Mouse (Mus musculus) megakaryocyte, embryonic 14.5 days (primary cell): ENCODE data around the gene Gphb5. TPM values are rescaled to one million over a fixed set of nuclear protein-coding genes. Genes with fewer than 3 reads are reported as not detected.
"Not testable (repeated sequence)": the region's sequence is repeated elsewhere in the genome, so short reads cannot be mapped to it uniquely, and the experiment has no call there.

Source experiments
- H3K27me3 ChIP-seq: replicated peaks from 2 replicates; pipeline ENCODE3; 2012; ENCODE audit warnings: inconsistent platforms
- H3K36me3 ChIP-seq: replicated peaks from 2 replicates; pipeline ENCODE3; 2012; ENCODE audit warnings: low read length, inconsistent platforms, mixed read lengths
- H3K4me1 ChIP-seq: 2 replicates; pipeline ENCODE4 v1.6.1; 2012; ENCODE audit warnings: inconsistent platforms
- H3K4me3 ChIP-seq: replicated peaks from 2 replicates; pipeline ENCODE3; 2012; ENCODE audit warnings: moderate library complexity, mild to moderate bottlenecking, inconsistent platforms
- H3K9me3 ChIP-seq: 2 replicates; pipeline ENCODE4 v1.6.1; 2012; ENCODE audit warnings: inconsistent platforms
- FLI1 ChIP-seq: IDR thresholded peaks from 2 replicates; pipeline ENCODE4 v1.6.1; 2012; ENCODE audit warnings: low read length, inconsistent platforms, mixed read lengths
- GATA1 ChIP-seq: IDR thresholded peaks from 3 replicates; pipeline ENCODE4 v1.6.1; 2012; ENCODE audit warnings: mixed read lengths, low read length, inconsistent platforms, borderline replicate concordance
- polyA plus RNA-seq: library from polyadenylated mRNA; stranded (reverse); fragments of >175 nt; gene quantifications from 2 replicates; pipeline ENCODE4 v1.2.3, GENCODE M21; 2012; ENCODE audit warnings: low replicate concordance; ENCODE audit not compliant: insufficient read depth

Gphb5 gene
- polyA plus RNA-seq, 1 experiment, result not detected

DNA sequence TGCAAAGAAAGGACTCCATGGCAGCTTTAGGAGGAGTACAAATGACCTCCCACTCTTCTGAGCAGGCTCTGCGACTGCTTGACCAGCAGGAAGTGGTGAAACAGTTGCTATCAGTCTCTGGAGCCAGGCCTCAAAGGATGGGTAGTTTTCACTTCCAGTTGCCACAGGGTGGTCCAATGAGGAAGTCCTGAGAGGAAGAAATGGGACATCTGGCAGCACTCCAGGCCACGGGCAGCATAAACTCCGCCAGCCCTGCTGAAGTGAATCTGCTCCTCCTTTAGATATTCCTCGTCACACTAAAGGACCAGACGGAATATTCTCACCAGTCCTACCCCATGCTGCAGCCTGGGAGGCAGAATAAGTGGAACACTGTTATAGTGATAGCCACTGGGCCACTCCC lies 32.3 kb upstream of the Gphb5 start:
- TF ChIP-seq FLI1 (no peak), GATA1 (no peak)
- Histone ChIP-seq H3K4me3 (peak overlapping the region; percentile 50), H3K4me1 (peaks cover 42% of the 10 kb centered on the region)

DNA sequence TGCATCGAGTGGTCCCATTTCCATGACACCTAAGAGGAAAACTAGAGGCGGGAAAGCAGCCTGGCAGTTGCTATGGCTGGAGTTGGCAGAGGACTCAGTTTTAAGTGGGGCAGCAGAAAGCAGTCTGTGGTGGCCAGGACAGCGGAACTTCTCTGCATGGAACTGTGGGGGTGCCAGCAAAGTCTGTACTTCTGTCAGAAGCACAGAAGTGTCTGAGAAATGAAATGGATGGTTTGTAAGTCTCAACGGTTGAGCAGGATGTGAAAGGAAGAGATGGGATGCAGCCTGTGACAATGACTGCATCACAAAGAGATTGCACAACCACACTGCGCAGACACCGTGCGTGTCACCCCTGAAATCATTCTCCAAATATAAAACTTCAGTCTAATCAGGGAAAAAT lies 29.7 kb upstream of the Gphb5 start:
- no peak overlapping the region for H3K4me3 ChIP-seq
- H3K4me1 ChIP-seq, result peaks cover 48% of the 10 kb centered on the region
- peaks cover 15% of the 10 kb centered on the region for H3K36me3 ChIP-seq
- no peaks in the 10 kb centered on the region for H3K9me3 ChIP-seq
- H3K27me3 ChIP-seq, result no peaks in the 10 kb centered on the region
- TF ChIP-seq FLI1 (no peak), GATA1 (no peak)

More for the DNA sequence above, 32.3 kb upstream of the Gphb5 start:
- peaks cover 42% of the 10 kb centered on the region for H3K36me3 ChIP-seq
- H3K9me3 ChIP-seq, result no peaks in the 10 kb centered on the region
- no peaks in the 10 kb centered on the region for H3K27me3 ChIP-seq

DNA sequence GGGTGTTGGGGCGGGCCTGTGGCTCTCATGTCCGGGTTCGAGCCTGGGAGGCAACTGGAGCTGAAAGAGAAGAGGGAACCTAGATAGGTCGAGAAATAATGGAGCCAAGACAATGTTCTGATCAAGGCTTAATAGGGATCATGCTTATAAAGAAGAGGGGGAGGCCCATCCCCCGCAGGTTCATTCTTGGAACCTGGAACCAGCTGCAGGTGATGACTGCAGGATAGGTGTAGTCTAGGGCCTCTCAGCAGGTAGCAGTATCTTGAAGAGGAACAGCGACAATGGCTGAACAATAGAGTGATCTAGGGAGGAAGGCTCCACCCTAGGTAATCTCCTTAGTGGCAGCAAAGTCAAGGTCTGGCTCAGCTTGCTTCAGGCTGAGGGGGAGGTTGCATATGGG lies 15.8 kb upstream of the Gphb5 start:
- not testable (repeated sequence) for H3K36me3 ChIP-seq, H3K4me1 ChIP-seq, H3K4me3 ChIP-seq, H3K27me3 ChIP-seq
- H3K9me3 ChIP-seq, result peaks cover 12% of the 10 kb centered on the region

DNA sequence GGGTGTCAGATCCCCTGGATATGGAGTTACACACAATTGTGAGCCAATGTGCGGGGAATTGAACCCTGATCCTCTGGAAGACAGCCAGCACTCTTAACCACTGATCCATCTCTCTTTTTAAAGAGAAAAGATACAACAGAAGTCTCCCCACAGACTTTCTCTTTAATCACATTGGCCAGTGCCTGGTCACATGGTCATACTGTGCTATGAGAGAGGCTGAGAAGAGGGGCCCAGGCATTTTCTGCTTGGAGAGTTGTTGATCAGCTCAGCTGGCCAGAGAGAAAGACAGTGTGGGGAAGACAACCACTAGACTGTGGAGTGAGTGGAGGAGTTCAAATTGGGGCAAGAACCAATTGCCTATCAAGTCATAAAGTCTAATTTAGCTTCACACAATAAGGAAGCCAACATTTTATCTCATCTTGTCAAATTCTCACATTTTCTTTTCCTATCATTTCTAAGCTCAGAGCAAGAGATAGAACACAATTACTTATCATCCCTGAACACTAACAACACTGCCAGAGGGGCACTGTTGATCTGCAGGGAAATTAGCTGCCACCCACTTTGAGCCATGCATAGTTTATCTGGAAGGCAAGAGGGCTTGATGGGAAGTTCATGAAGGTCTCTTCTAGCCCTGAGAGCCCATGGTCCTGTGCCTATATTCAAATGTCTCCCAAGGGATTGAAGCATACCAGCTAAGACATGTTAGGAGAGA lies 13.3 kb upstream of the Gphb5 start:
- TF ChIP-seq GATA1 (no peak), FLI1 (no peak)
- peaks cover 3% of the 10 kb centered on the region; the same call in 1 of the 2 replicates for H3K4me1 ChIP-seq
- H3K4me3 ChIP-seq, result no peak overlapping the region
- H3K9me3 ChIP-seq, result peaks cover 12% of the 10 kb centered on the region
- H3K27me3 ChIP-seq, result peaks cover 11% of the 10 kb centered on the region
- no peaks in the 10 kb centered on the region for H3K36me3 ChIP-seq

DNA sequence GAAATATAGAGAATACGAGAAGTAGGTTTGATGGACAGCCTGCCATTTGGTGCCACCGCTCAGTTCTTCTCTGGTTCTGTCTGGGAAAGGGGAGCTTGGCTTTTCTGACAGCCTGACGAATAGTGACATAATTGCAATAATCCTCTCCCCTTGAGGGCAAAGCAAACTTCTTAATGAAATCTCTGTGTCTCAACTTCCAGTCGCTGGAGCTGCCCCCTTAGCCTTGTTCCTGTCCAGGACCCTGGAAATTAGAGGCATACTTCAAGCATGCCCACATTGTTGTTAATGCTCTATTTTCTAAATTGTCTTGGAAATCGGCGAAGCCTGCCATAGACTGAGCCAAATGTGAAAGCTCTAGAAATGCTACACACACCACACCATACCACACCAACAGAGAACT lies 12.1 kb upstream of the Gphb5 start:
- Histone ChIP-seq H3K36me3 (no peaks in the 10 kb centered on the region), H3K4me1 (peaks cover 3% of the 10 kb centered on the region; the same call in 1 of the 2 replicates), H3K27me3 (peaks cover 11% of the 10 kb centered on the region), H3K4me3 (no peak overlapping the region), H3K9me3 (peaks cover 12% of the 10 kb centered on the region)
- TF ChIP-seq GATA1 (no peak), FLI1 (no peak)

DNA sequence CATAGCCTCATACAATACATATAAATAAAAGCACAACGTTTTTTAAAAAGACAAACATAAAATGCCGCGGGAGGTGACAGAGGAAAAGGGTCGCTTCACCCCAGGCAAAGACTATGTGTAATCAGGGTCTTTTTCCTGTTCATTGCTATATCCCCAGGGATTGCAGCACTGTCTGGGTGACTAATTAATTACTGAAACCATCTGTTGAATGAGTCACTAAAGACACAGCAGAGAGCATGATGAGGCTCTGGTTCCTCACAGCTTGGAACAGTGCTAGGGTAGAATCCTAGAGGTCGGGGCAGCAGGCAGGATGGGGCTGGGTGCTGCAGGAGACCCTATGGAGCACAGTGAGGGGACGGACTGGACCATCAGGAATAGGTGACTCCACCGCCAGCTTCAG lies 9.3 kb upstream of the Gphb5 start:
- Histone ChIP-seq H3K9me3 (no peaks in the 10 kb centered on the region), H3K27me3 (peaks cover 11% of the 10 kb centered on the region), H3K36me3 (no peaks in the 10 kb centered on the region), H3K4me3 (no peak overlapping the region), H3K4me1 (peaks cover 3% of the 10 kb centered on the region; the same call in 1 of the 2 replicates)
- no peak for TF ChIP-seq GATA1
- no peak for TF ChIP-seq FLI1

DNA sequence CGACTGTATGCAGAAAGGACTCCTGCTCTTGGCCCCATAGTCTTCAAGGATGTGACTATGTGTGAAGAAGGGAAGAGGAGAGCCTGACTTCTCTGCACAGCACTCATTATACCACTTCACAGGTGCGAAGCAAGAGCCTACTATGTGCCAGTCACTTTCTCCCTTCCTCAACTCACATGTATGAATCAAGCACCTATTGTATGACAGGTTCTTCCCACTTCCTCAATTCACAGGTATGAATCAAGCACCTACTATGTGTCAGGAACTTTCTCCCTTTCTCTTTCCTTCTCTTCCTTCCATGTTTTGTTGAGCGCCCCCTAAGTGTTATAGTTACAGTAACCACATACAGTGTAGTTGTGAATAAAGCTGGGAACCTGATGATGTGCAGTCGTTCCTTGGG lies 8.2 kb upstream of the Gphb5 start:
- H3K4me3 ChIP-seq, result no peak overlapping the region
- TF ChIP-seq GATA1 (no peak), FLI1 (no peak)
- peaks cover 11% of the 10 kb centered on the region for H3K27me3 ChIP-seq
- no peaks in the 10 kb centered on the region for H3K36me3 ChIP-seq
- H3K4me1 ChIP-seq, result no peaks in the 10 kb centered on the region; the same call in 1 of the 2 replicates
- H3K9me3 ChIP-seq, result no peaks in the 10 kb centered on the region

DNA sequence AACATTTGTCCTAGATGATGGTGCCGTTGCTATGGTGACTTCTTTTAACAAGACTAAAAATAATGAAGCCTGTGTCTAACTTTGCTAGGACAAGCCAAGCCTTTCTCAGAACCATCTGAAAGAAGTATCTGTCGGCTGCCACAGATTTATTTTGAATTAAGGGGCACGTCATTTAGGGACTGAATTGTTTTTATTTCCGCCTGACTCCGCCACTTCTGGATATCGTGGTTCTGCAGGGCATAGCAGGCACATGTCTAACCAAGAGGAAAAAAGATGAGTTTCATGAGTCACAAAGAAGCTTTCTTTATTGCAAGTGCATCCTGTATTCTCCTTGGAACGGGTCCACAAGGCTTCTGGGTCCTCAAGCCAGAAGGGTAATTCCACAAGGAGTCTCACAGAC lies 7.8 kb upstream of the Gphb5 start:
- TF ChIP-seq GATA1 (no peak), FLI1 (no peak)
- Histone ChIP-seq H3K9me3 (no peaks in the 10 kb centered on the region), H3K36me3 (no peaks in the 10 kb centered on the region), H3K4me1 (no peaks in the 10 kb centered on the region; the same call in 1 of the 2 replicates), H3K4me3 (no peak overlapping the region), H3K27me3 (peaks cover 11% of the 10 kb centered on the region)

DNA sequence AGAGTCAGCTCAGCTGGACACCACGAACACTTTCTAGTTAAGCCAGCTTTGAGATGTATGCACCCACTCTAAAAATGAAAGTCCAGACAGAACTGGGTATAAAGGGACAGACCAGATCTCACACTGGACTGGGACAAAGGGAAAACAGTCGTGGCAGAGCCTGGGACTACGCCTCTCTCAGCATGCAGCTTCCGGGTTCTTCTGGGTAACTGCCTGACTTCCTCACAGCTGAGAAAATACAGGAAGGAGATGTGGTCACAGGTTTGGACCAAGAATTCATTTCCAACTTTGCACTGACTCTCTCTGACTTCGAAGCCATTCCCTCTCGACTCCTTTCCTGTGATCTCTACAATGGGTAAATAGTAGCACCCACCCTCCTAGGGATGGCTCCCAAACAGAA lies 1.6 kb downstream of the Gphb5 start:
- no peaks in the 10 kb centered on the region for H3K36me3 ChIP-seq
- no peaks in the 10 kb centered on the region for H3K9me3 ChIP-seq
- peaks cover 1% of the 10 kb centered on the region for H3K27me3 ChIP-seq
- H3K4me1 ChIP-seq, result peaks cover 13% of the 10 kb centered on the region
- H3K4me3 ChIP-seq, result no peak overlapping the region
- TF ChIP-seq GATA1 (no peak), FLI1 (no peak)

DNA sequence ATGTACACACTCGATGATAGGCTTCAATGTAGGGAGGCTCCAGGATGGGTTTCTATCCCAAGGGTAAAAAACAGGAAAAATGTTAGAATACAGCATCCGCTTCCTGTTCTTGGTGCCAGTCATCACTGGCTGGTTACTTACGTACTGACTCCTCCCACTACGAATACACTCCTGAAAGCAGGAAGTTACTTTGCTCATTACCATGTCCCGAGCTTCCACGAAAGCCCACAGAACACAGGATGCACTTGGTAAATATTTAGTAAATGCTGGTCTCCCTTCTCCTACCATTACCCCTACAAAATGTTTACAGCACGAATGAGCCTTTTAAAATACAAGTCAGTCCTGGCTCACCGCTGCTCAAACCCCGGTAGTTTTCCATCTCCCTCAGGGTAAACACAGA lies 3.6 kb downstream of the Gphb5 start:
- Histone ChIP-seq H3K36me3 (no peaks in the 10 kb centered on the region), H3K9me3 (no peaks in the 10 kb centered on the region), H3K4me1 (peaks cover 13% of the 10 kb centered on the region), H3K27me3 (peaks cover 1% of the 10 kb centered on the region), H3K4me3 (peak overlapping the region; percentile 57)
- no peak for TF ChIP-seq FLI1

DNA sequence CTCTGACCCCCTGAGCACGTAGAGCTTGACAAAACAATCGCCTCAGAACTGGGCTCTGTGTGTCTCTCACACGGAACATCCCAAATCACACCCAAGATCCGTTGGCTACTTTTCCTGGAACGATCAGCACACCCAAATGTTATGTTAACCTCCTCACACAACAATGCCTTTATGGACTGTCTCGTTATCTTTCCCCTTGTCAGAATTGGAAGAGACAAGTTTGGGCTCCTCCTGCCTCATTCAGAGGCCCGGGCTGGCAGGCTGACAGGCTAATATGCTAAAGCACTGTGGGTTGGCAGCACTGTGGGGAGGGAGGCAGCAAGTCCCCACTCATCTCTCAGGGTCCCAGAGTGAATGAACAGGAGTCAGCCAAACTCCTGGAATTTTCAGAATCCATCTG lies 19.5 kb downstream of the Gphb5 start:
- peaks cover 6% of the 10 kb centered on the region for H3K4me1 ChIP-seq

More for the DNA sequence above, 19.5 kb downstream of the Gphb5 start:
- Histone ChIP-seq H3K27me3 (no peaks in the 10 kb centered on the region), H3K9me3 (no peaks in the 10 kb centered on the region), H3K36me3 (peaks cover 22% of the 10 kb centered on the region), H3K4me3 (no peak overlapping the region)
- TF ChIP-seq FLI1 (no peak), GATA1 (no peak)
